Mouse (Mus musculus): ENCODE results near the gene Srf.

Gene Srf

DNA sequence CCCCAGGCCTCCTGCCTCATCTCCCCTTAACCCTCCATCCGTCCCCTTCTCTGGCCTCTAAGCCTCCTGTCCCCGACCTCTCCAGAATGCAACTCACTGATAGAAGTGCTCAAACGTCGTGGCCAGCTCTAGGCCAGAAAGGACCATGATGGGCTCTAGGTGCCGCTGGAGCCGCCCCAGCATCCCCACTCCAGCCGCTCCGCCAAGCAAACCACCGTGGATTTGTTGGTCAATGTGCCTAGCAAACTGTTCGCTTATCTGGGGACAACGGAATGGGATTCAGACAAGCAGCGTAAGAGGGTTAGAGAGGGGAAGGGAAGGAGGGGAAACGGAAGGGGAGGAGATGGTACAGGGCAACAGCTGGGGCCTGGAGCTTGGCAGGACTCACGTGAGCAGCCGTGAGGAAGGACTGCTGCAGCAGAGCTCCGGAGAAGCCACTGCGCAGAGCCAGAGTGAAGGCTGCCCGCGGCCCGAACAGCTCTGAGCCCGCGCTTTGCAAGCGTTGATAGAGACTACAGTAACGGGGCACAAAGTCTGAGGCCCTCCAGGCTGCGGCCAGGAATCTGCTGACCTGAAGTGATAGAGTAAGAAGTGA, 35.5 kb downstream of the Srf start:
- DNase-seq (ENCODE audit: low spot score in 2 of 2) = no peak

DNA sequence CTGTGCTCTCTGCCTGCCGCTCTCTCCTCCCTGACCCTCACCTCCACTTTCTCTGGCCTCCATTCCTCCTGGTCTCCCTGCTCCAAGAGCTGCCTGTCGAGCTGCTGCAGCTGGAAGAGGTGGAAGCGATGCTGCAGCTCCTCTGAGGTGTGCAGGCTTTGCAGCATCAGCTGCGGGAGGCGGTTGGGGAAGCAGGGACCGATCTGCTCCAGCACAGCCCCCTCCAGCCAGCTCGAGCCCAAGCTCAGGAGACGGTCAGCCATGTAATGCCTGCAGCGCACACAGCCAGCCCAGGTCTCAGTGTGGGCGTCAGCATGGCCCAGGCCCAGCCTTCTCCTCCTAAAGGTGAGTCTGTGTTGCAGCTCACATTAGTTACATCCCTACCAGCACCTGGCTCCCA, 36.0 kb downstream of the Srf start:
- no peak for DNase-seq (ENCODE audit: low spot score in 2 of 2)

DNA sequence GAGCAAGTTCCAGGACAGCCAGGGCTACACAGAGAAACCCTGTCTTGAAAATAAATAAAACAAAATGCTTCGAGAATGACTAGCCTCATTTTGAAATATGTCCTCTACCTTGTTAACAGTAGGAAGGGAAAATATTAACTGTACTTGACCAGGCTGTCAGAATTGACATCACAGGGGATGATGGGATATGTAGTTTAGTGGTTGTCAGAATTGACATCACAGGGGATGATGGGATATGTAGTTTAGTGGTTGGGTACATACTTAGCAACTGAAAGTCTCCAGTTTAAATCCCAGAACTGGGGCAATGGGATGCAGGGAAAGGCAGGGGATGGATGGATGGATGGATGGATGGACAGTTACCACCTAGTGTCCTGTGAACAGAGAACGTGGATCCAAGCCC, 42.6 kb downstream of the Srf start:
- DNase-seq (ENCODE audit: low spot score in 2 of 2) = no peak

DNA sequence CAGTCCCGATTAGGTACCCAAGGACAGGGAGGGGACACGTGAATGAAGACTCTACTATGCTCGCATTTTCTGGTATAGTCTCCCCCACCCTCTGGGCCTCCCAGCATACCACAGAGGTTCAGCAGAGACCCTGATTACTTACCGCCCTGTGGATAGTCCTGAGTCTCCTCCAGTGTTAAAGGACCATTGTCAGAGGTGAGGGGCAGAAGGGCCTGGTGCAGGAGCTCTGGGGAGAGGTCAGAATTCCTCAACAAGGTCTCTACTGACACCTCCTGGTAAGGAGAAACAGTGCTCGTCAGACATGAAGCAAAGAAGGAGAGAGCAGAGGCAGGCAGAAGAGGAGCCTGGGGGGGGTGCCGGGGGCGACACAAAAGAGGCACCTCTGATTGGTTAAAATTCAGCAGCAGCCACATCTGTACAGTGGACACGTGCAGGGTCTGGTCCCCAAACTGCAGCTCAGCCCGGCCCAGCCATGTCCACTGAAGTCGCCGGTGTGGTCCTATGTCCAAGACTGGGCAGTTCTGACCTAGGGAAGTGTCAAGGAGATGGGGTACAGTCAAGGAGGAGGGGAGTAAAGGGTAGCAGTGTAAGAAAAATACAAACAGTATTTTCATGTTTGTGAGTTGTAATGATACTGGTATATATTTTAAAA, 44.8 kb downstream of the Srf start:
- DNase-seq (ENCODE audit: low spot score in 2 of 2) = no peak

DNA sequence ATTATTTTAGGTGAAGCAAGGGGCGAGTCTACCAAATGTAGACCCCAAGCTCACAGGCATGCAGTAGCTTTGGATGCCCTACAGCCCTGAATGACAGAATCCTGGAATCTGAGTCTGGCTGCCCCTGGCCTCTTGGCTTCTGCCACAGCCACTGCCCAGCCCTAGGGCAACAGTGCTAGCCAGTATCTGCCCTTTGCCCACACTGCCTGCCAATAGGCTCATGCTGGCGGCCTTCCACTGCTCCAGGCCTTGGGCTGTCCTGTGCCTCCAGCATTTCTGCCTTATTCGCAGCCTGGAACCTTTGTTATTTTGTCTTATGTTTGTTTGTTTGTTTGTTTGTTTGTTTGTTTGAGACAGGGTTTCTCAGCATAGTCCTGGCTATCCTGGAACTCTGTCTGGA, 50.4 kb downstream of the Srf start:
- peak in 1 of 2 experiments; percentile 40 for DNase-seq (ENCODE audit: low spot score in 2 of 2)

DNA sequence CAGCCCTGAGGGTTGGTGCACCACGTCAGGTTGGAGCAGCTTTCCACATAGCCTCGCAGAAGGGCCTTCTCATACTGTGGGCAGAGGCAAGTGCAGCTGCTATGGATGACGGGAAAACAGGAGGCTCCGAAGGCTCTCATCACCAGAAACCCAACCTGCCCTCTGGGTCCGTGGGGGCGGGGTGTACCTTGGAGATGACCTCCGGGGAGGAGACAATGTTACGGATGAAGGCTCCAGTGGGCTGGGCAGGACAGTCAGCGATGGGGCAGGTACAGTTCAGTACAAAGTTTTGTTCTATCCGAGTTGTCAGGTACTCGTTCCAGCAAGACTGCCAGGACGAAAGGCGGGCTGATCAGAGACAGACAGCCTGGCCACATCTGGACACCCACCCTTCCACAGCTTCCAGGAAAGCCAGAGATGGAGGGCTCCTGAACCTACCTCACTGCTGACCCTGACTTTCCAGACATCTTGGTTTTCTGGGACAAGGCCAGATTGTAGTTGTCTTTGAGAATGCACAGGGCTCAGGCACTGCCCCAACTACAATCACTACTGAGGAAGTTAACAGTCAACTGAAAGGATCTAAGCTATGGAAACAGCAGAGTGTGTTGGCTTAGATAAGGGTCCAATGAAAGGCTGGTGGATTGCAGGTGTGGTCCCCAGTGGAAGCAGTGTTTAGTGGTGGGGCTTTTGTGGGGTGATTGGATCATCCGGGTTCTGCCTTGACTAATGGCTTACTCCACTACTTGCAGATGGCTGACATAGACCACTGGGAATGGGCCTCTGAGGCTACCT, 51.9 kb downstream of the Srf start:
- DNase-seq (ENCODE audit: low spot score in 2 of 2) = no peak

DNA sequence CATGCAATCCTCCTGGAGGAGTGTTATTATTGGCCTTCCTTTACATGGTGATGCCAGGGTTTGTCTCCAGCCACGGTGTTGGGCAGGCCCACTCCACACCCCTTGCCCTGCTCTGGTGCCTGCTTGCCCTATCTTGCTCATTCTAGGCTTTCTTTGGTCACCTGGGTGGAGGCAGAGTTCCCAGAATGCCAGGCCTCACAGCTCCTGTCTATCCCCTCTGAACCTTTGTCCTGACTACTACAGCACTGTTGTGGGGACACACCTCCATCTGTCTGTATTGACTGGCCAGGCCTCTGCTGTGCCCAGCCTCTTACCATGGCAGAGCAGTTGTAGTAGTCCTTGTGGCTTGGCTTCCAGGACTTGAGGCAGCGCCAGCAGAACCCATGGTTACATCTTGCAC, 53.2 kb downstream of the Srf start:
- no peak for DNase-seq (ENCODE audit: low spot score in 2 of 2)
